Mouse (Mus musculus): ENCODE results near the gene Adamts1. TPM values are rescaled to one million over a fixed set of nuclear protein-coding genes. Genes with fewer than 3 reads are reported as not detected.
A peak's percentile ranks its signal among the peaks of the same experiment; 100 is the strongest.

Gene Adamts1
- 2.1 and 4.2 TPM in 2 replicates for polyA plus RNA-seq (2014; fragmentation: Nextera tagmentation; extraction: Ambion mirVana)

GRCm38 (mm10) chr16:85802954-85803353, at the start of gene Adamts1:
Adamts1 (minus strand) TSS chr16:85803113.
- H3K4me2 ChIP-seq (ENCODE audit: low read length): peak within 1 kb of the TSS; percentile 100
- H3K9me3 ChIP-seq (ENCODE audit: control insufficient read depth, low read length): no peaks in the 10 kb centered on the region
- H3K4me1 ChIP-seq (ENCODE audit: control insufficient read depth, insufficient read depth, low read length): peaks cover 6% of the 10 kb centered on the region; the same call in 1 of the 2 replicates
- WGBS: 0% methylated on average over 26 of the region's 26 CpGs
- no peaks in the 10 kb centered on the region for H3K36me3 ChIP-seq (ENCODE audit: control insufficient read depth, insufficient read depth, low read length)
- H3K9ac ChIP-seq (replicated peaks; ENCODE audit: low read length): peak within 1 kb of the TSS; percentile 45
- peak within 1 kb of the TSS; percentile 48 for H3K4me3 ChIP-seq (replicated peaks; ENCODE audit: low read depth, low read length)
- ATAC-seq (ENCODE audit: low FRiP score, low TSS enrichment): peak; percentile 78
- peak within 1 kb of the TSS; percentile 57 for H3K27ac ChIP-seq (replicated peaks; ENCODE audit: low read depth, low read length)
- H3K27me3 ChIP-seq (ENCODE audit: control insufficient read depth, insufficient read depth, low read length): peaks cover 13% of the 10 kb centered on the region
- peak; percentile 83 for DNase-seq

- Histone ChIP-seq H3K27ac (replicated peaks; ENCODE audit: low read depth, low read length) (no peak overlapping the region), H3K9me3 (ENCODE audit: control insufficient read depth, low read length) (no peaks in the 10 kb centered on the region), H3K36me3 (ENCODE audit: control insufficient read depth, insufficient read depth, low read length) (no peaks in the 10 kb centered on the region), H3K27me3 (ENCODE audit: control insufficient read depth, insufficient read depth, low read length) (no peaks in the 10 kb centered on the region), H3K4me3 (replicated peaks; ENCODE audit: low read depth, low read length) (no peak overlapping the region), H3K4me1 (ENCODE audit: control insufficient read depth, insufficient read depth, low read length) (no peaks in the 10 kb centered on the region), H3K4me2 (ENCODE audit: low read length) (no peak overlapping the region), H3K9ac (replicated peaks; ENCODE audit: low read length) (no peak overlapping the region)
- DNase-seq (no peak), ATAC-seq (ENCODE audit: low FRiP score, low TSS enrichment) (no peak)
- WGBS: 79% methylated on average over 3 of the region's 3 CpGs
Measured at GRCm38 (mm10) chr16:85827066-85827465, 24.2 kb upstream of the Adamts1 start.

GRCm38 (mm10) chr16:85822330-85822916, 19.5 kb upstream of the Adamts1 start:
- H3K27me3 ChIP-seq (ENCODE audit: control insufficient read depth, insufficient read depth, low read length): no peaks in the 10 kb centered on the region
- H3K4me2 ChIP-seq (ENCODE audit: low read length): no peak overlapping the region
- no peak overlapping the region for H3K27ac ChIP-seq (replicated peaks; ENCODE audit: low read depth, low read length)
- ATAC-seq (ENCODE audit: low FRiP score, low TSS enrichment) (no peak), DNase-seq (no peak)
- WGBS: 83% methylated on average over 5 of the region's 5 CpGs
- no peaks in the 10 kb centered on the region for H3K36me3 ChIP-seq (ENCODE audit: control insufficient read depth, insufficient read depth, low read length)
- H3K9ac ChIP-seq (replicated peaks; ENCODE audit: low read length): no peak overlapping the region
- no peaks in the 10 kb centered on the region for H3K4me1 ChIP-seq (ENCODE audit: control insufficient read depth, insufficient read depth, low read length)
- H3K9me3 ChIP-seq (ENCODE audit: control insufficient read depth, low read length): no peaks in the 10 kb centered on the region
- H3K4me3 ChIP-seq (replicated peaks; ENCODE audit: low read depth, low read length): no peak overlapping the region

GRCm38 (mm10) chr16:85819808-85820458, 17.0 kb upstream of the Adamts1 start:
- Histone ChIP-seq H3K4me1 (ENCODE audit: control insufficient read depth, insufficient read depth, low read length) (no peaks in the 10 kb centered on the region), H3K27ac (replicated peaks; ENCODE audit: low read depth, low read length) (no peak overlapping the region), H3K4me3 (replicated peaks; ENCODE audit: low read depth, low read length) (no peak overlapping the region), H3K27me3 (ENCODE audit: control insufficient read depth, insufficient read depth, low read length) (no peaks in the 10 kb centered on the region), H3K9ac (replicated peaks; ENCODE audit: low read length) (no peak overlapping the region), H3K4me2 (ENCODE audit: low read length) (no peak overlapping the region), H3K36me3 (ENCODE audit: control insufficient read depth, insufficient read depth, low read length) (no peaks in the 10 kb centered on the region), H3K9me3 (ENCODE audit: control insufficient read depth, low read length) (no peaks in the 10 kb centered on the region)
- WGBS: 63% methylated on average over 5 of the region's 5 CpGs
- ATAC-seq (ENCODE audit: low FRiP score, low TSS enrichment): peak; percentile 13; the same call in 1 of the 2 replicates
- peak; percentile 80 for DNase-seq

- Histone ChIP-seq H3K4me1 (ENCODE audit: control insufficient read depth, insufficient read depth, low read length) (no peaks in the 10 kb centered on the region), H3K9me3 (ENCODE audit: control insufficient read depth, low read length) (no peaks in the 10 kb centered on the region), H3K9ac (replicated peaks; ENCODE audit: low read length) (no peak overlapping the region), H3K4me3 (replicated peaks; ENCODE audit: low read depth, low read length) (no peak overlapping the region), H3K4me2 (ENCODE audit: low read length) (no peak overlapping the region), H3K27ac (replicated peaks; ENCODE audit: low read depth, low read length) (no peak overlapping the region), H3K36me3 (ENCODE audit: control insufficient read depth, insufficient read depth, low read length) (no peaks in the 10 kb centered on the region), H3K27me3 (ENCODE audit: control insufficient read depth, insufficient read depth, low read length) (no peaks in the 10 kb centered on the region)
- ATAC-seq (ENCODE audit: low FRiP score, low TSS enrichment) (no peak), DNase-seq (no peak)
- 88% methylated on average over 2 of the region's 2 CpGs for WGBS
Measured at GRCm38 (mm10) chr16:85814116-85814515, 11.2 kb upstream of the Adamts1 start.

GRCm38 (mm10) chr16:85807626-85808025, 4.7 kb upstream of the Adamts1 start:
- H3K4me2 ChIP-seq (ENCODE audit: low read length): peak overlapping the region; percentile 4; the same call in 1 of the 2 replicates
- no peak overlapping the region for H3K4me3 ChIP-seq (replicated peaks; ENCODE audit: low read depth, low read length)
- H3K9ac ChIP-seq (replicated peaks; ENCODE audit: low read length): no peak overlapping the region
- H3K9me3 ChIP-seq (ENCODE audit: control insufficient read depth, low read length): no peaks in the 10 kb centered on the region
- no peaks in the 10 kb centered on the region for H3K4me1 ChIP-seq (ENCODE audit: control insufficient read depth, insufficient read depth, low read length)
- peaks cover 13% of the 10 kb centered on the region for H3K27me3 ChIP-seq (ENCODE audit: control insufficient read depth, insufficient read depth, low read length)
- ATAC-seq (ENCODE audit: low FRiP score, low TSS enrichment) (no peak), DNase-seq (peak; percentile 83)
- no peak overlapping the region for H3K27ac ChIP-seq (replicated peaks; ENCODE audit: low read depth, low read length)
- WGBS: 14% methylated on average over 2 of the region's 2 CpGs
- H3K36me3 ChIP-seq (ENCODE audit: control insufficient read depth, insufficient read depth, low read length): no peaks in the 10 kb centered on the region

GRCm38 (mm10) chr16:85807072-85807471, 4.2 kb upstream of the Adamts1 start:
- 23% methylated on average over 3 of the region's 3 CpGs for WGBS
- ATAC-seq (ENCODE audit: low FRiP score, low TSS enrichment): no peak
- H3K9me3 ChIP-seq (ENCODE audit: control insufficient read depth, low read length): no peaks in the 10 kb centered on the region

GRCm38 (mm10) chr16:85805581-85805980, 2.7 kb upstream of the Adamts1 start:
- Histone ChIP-seq H3K9ac (replicated peaks; ENCODE audit: low read length) (no peak overlapping the region), H3K9me3 (ENCODE audit: control insufficient read depth, low read length) (no peaks in the 10 kb centered on the region), H3K4me2 (ENCODE audit: low read length) (no peak overlapping the region), H3K27ac (replicated peaks; ENCODE audit: low read depth, low read length) (no peak overlapping the region), H3K4me3 (replicated peaks; ENCODE audit: low read depth, low read length) (no peak overlapping the region), H3K36me3 (ENCODE audit: control insufficient read depth, insufficient read depth, low read length) (no peaks in the 10 kb centered on the region), H3K27me3 (ENCODE audit: control insufficient read depth, insufficient read depth, low read length) (peaks cover 13% of the 10 kb centered on the region), H3K4me1 (ENCODE audit: control insufficient read depth, insufficient read depth, low read length) (peaks cover 6% of the 10 kb centered on the region; the same call in 1 of the 2 replicates)
- no peak for ATAC-seq (ENCODE audit: low FRiP score, low TSS enrichment)
- WGBS: 87% methylated on average over 2 of the region's 2 CpGs
- no peak for DNase-seq

More at GRCm38 (mm10) chr16:85807072-85807471, 4.2 kb upstream of the Adamts1 start:
- Histone ChIP-seq H3K36me3 (ENCODE audit: control insufficient read depth, insufficient read depth, low read length) (no peaks in the 10 kb centered on the region), H3K9ac (replicated peaks; ENCODE audit: low read length) (no peak overlapping the region), H3K4me1 (ENCODE audit: control insufficient read depth, insufficient read depth, low read length) (no peaks in the 10 kb centered on the region), H3K4me2 (ENCODE audit: low read length) (no peak overlapping the region; the same call in 1 of the 2 replicates), H3K27me3 (ENCODE audit: control insufficient read depth, insufficient read depth, low read length) (peaks cover 13% of the 10 kb centered on the region), H3K4me3 (replicated peaks; ENCODE audit: low read depth, low read length) (no peak overlapping the region), H3K27ac (replicated peaks; ENCODE audit: low read depth, low read length) (no peak overlapping the region)
- DNase-seq: peak; percentile 92

Measured in midbrain, embryonic 14.5 days (tissue).